Mouse (Mus musculus) mature B cell (primary cell): ENCODE results near the gene Olfr1369-ps1.

ENCODE experiments used
- in situ Hi-C: fragments of 300-500 bp; cut with MboI; formaldehyde crosslinking; loops from 2 replicates; pipeline ENCODE4 v1.14.3; 2019

Olfr1369-ps1 gene

DNA sequence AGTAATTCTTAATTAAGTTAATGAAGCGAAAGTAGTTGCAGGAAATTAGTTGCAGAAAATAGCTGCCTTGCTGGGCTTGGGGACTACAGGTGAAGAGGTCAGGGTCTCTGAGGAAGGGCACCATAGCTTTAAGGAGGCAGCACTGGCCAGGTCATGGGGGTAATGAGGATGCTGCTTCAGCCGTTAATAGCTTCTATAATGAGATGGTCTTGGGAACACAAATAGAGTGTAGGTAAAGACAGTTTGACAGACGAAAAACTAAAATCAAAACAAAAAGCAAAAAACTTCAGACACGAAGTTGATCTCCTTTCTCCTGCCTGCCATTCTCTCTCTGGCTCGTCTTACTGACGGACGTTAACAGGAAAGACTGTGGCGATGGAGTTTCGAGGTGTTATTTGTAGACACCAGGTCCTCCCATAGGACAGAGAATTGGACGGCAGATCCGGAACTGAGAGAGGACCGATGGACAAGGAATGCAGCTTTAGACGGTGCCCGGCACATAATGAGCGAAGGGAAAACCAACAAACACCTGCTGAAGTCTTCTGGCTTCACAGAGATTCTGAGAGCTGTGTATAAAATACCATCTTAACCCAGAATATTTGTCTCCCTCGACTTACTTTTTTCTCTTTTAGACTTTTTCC is 57.2 kb downstream of the Olfr1369-ps1 start:
- in situ Hi-C loops: loop anchor here (5.0 to 25.0 kb wide), 5 partner anchors 236 to 856 kb away; partner anchors contain the start of genes Zfp184 and Zkscan3
